Mouse (Mus musculus) heart, adult 8-10 months (tissue): Measurements from ENCODE around the gene Cdcp1. TPM values are rescaled to one million over a fixed set of nuclear protein-coding genes. Genes with fewer than 3 reads are reported as not detected.

Experiments
- DNase-seq: peaks from one replicate; pipeline ENCODE4 v3.0.0; 2022; ENCODE audit warnings: low spot score
- total RNA-seq, 4 experiments: library from RNA; stranded (reverse); gene quantifications; 2 replicates each; pipeline ENCODE4 v1.2.4; 2022

Cdcp1 gene
- total RNA-seq, 4 experiments from 2014 or later: 0.11 to 0.28 (median 0.20) TPM

DNA sequence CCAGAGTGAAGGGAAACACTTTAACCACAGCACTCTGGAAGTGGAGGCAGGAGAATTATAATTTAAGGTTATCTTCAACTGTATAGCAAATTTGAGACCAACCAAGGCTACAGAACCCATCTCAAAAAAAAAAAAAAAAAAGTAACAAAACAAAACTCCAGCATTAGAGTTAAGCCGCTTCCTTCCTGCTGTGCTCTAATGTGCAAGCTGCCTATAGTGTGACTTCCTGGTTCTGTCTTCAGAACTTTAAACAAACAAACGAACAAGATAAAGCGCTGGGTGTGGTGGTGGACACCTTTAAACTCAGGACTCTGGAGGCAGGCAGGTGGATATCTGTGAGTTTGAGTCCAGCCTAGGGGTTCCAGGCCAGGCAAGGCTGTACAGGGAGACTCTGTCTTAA lies 63.8 kb downstream of the Cdcp1 start:
- DNase-seq: no peak

DNA sequence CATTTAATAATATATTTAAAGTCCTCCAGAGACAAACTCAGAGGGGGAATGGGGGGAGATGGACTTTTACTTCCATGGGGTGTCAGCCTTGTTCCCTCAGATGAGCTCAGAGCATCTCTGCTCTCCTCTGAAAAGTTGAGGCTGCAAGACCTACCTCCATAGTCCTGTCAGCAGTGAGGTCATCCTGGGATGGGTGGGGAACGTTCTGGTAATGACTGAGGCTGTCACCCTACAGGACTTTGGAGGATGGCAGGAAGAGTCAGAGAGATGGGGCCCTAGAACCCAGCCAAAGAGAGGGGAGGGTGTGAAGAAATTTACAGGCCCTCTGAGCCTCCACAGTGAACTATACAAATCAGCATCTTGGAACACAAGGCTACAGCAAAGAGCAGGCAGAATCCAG lies 64.3 kb downstream of the Cdcp1 start:
- DNase-seq: no peak

DNA sequence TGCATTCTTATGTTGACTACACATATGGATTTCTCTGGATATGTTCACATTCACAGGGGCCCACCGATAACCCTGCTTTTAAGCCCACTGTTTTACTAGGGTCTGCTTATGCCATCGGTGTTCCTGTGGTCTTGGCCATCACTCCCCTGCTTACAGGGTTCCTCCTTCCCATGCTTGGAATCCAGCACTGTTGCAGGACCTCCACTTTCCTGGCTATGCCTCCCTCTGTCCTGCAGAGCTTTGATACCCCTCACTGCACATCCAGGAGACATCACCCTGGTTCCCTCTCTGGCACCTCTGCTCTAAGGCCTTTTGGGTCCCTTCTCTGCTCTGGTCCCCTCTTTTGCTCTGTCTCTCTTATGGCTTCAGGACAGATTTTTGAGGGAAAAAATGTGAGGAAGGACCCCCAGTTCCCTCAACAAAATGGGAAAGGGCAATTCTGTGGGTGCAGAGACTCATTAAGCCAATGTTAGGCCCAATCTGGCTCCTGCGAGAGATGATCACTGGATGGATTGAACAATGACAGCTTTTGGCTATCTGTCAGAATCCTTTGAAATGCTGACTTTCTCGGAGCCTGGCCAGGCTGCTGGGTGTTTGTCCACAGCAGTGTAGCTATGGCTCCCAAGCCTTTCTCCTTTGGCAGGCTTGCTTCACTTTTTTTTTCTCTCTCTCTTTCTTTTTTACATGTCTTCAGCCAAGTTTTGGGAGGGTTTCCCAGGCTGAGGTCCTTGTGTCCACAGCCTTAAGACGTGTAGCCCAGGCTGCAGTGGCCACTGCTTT lies 65.4 kb downstream of the Cdcp1 start, which contains the start of gene Clec3b:
Clec3b (plus strand) TSS at position 706 of the 780 bp plus-strand sequence.
- DNase-seq: peak; percentile 63

DNA sequence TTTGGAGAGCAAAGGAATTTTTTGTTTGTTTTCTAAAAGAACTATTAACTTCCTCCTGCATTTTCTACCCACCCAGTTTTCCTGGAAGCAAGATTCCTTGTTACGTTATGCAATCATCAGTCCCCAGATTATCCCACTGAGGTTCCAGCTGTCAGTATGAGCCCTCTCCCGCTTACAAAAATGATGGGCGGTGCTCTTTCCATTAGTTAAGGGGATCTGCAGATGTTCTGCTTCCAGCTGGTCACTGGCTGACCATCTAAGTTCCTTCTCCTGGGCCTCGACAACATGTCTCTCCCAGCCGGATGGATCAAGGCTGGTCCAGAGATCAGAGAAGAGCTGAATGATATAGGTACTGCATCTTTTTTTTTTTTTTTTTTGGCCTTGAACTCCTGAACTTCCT lies 67.4 kb downstream of the Cdcp1 start:
- DNase-seq: peak; percentile 81

DNA sequence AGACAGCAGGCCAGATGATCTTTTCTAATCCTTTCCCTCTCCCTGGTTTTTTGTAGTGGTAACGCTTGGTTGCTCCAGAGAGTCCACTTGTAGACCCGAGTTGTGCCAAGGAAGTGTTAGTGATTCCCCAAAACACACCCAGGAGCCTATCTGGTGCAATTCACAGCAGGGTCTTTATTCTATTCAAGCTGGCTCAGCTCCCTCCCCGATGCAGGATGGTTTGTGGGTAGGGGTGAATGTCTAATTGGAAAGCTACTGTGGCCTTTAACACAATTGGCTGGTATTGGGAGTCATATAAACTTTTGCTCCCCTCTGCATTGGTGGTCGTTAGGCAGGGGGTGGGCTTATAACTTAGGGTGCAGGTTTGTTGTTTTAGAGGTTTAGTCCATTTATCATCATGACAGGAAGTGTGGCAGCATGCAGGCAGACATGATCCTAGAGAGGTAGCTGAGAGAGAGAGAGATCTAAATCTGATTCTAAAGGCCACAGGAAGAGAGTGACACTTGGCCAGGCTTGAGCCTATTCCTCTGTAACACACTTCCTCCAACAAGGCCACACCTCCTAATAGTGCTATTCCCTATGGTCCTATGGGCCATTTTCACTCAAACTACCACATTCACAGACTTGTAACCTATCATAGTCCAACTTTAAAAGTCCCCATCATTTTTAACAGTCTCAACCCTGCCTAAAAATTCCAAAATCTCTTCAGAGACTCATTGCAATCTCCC lies 75.8 kb downstream of the Cdcp1 start:
- DNase-seq: no peak

DNA sequence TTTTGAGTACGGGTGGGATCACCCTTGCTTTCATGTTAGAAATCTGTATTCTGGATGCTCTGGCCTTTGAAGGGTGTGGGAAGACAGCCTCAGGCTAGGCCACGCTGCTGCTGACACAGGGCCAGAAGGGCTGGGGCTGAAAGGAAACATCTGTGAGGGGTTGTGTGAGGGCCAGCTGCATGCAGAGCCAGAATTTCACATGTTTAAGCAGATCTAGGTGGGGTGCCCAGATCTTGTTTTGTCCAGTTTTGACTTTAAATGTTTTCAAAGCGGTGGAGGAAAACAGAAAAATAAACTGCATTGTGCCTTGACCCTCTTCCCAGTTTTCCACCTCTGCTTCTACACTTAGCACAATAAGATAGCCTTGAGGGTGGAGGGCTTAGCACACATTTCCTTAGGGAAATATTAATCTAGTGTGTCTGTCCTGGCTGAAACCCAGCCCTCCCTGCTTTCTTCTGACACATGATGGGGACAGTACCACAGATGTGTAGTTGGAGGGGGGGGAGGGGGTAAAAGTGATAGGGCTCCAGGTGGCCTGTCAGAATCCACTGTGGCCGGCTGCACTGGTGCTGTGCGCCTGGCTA lies 76.9 kb downstream of the Cdcp1 start:
- peak; percentile 88 for DNase-seq

DNA sequence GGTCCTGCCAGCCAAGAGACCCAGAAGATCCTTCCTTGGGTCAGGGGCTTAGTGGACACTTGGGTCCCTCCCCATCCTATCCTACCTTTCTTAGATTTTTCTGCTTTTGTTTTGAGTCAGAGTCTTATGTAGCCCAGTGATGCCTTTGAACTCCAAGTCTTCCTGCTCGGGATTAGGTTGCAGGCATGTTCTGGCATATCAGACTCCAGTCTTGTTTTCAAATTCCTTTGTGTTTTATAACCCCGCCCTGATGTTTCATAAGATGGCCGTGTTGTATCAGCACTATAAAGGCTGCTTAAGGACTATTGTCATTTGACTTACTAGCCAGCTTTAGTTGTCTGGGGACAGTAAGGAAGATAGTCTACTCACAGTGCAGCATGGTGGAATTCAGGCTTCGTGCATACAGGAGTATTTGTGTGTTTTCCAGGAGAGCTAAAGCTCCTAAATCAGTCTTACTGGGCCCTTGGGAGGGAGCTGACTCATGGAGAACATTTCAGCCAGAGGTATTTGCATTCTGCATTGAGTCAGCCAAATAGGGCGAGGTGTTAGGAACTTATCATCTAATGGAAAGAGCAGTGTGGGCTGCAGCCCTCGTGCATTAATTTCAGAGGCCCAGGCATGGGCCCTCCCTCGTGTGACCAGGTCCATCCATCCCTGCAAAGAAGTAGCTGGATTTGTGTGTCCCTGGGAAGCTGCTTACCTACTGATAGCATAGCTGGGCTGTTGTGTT lies 78.7 kb downstream of the Cdcp1 start:
- peak; percentile 56 for DNase-seq

DNA sequence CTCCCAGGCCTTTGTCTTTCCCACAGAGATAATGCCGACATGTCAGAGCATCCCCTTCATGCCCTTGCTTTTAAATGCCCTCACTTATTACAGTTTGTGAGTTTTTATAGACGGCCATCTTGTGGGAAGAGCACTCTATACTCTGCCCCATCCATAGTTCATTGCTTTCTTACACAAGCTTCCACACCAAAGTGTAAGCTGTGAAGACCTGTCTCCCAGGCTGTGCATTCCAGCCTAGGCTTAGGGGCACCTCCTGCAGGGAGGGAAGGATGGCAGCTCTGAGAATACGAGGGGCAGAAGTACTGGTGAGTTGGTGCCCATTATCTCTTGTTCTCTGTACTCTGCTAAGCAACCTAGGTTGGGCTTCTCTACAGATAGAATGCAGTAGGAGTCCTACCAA lies 82.8 kb downstream of the Cdcp1 start:
- no peak for DNase-seq

DNA sequence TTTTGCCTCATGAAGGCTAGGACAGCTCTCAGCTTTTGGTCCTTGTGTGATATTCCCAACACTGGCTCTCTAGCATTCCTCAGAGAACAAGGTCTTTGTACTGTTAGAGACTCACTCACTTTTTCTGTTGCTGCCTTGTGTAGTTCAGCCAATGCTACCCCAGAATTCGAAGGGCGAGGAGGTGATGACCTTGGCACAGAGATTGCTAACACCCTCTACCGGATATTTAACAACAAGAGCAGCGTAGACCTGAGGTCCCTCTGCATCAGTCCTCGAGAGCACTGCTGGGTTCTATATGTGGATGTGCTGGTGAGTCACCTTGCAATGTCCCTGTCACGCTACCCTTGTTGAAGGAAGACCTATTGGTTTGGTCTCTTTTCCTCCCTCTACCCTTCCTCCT lies 88.2 kb downstream of the Cdcp1 start:
- DNase-seq: no peak

DNA sequence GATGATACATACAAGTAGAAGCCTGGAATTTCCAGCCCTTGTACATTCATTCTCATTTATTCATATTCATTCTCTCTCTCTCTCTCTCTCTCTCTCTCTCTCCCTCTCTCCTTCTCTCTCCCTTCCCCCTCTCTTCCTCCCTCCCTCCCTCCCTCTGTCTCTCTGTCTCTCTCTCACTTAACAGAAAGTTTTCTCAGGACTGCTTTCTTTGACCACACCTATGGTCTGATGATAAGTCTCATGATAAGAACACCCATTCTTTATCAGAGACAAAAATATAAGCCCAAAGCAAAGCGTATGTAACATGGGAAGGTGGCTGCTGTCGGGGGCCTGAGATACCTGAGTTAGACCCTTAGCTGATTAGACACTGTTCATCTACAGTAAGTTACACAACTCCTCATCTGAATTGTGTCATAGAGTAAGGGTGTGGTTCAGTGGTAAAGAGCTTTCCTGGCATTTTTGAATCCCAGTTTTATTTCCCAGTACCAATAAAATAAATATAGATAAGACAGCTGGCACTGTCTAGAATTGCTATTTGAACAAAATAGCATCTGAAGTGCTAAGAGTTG lies 91.3 kb downstream of the Cdcp1 start:
- no peak for DNase-seq

DNA sequence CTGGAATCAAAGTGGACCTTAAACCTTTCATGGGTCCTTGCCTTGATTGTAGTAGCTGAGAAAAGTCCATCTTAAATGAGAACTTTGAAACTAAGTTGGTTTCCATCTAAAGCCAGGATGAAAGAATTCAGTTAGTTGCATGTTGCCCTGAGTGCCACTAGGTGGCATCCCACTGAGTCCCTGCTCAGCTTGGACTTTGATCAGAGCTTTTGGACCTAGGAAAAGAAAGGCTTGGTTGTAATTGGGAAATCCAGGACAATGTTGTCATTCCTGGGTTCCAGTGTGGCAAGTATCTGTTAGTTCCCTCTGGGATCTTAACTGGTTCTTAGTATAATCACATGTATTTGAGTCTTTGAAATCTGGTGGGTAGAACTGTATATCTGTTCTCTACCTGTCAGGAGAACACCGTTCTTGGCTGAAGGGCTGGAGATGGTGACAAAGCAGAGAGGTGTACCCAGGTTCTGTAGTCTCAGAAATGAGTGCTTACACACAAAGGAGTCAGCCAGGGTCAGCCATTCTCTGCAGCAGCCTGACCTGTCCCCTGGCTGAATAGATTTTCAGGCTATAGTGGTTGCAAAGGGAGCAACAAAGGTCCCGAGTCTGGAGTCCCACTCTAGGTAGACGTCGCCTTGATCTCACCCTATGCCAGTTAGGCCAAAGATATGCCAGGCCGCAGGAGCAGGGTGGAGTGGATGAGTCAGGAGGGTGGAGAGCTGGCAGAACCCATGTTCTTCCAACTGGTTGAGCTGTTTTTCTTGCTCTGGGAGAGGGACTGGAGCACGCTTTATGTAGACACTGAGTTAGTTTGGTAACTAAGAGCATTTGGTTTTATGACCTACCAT lies 92.0 kb downstream of the Cdcp1 start:
- peak; percentile 23 for DNase-seq

DNA sequence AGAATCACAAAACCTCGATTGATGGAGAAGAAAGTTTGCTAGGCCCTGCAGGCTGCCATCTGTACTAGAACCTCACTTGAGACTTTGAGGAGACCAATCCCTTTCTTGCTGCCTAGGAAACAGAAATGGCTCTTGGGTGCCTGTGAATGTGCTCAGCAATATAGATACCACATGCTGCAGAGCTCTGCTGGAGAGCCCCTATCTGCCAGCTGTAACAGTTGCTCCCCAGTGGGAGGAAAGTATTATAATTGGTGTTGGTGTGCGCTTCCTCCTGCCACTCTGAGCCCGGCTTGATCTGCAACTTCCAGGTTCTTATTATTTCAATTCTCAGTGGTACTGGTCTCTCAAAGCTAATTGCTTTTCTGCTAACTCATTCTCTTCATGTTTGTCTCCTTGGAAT lies 92.8 kb downstream of the Cdcp1 start:
- no peak for DNase-seq

Other genes with a start within 250 kb of the Cdcp1 start
- 10 to 100 TPM; 11.0 to 14.5 (median 13.6) TPM for gene Tmem42, start 194.7 kb downstream of the Cdcp1 start, total RNA-seq
- not detected for gene Tgm4, start 181.3 kb downstream of the Cdcp1 start, total RNA-seq
- 10 to 100 TPM; 39.8 to 46.0 (median 43.6) TPM for gene Zdhhc3, start 102.8 kb downstream of the Cdcp1 start, total RNA-seq
- gene Exosc7, start 102.8 kb downstream of the Cdcp1 start, total RNA-seq: 10 to 100 TPM; 25.0 to 27.2 (median 27.0) TPM
- 10 to 100 TPM; 37.7 to 48.5 (median 38.6) TPM for gene Clec3b, start 65.1 kb downstream of the Cdcp1 start, total RNA-seq
- gene Tmem158, start 44.7 kb upstream of the Cdcp1 start, total RNA-seq: 1 to 10 TPM; 3.8 to 5.3 (median 4.5) TPM
- 100 to 1,000 TPM in 1 of 4 experiments, 10 to 100 TPM in 3; 34.5 to 140 (median 60.6) TPM for gene Lars2, start 150.9 kb upstream of the Cdcp1 start, total RNA-seq